Mouse (Mus musculus) forebrain, embryonic 16.5 days (tissue): ENCODE measurements at regions not wholly inside any gene's neighbourhood (a gene's known extent, or its start where the extent isn't known, plus 50 kb on each side); places are given as distances from the start of the nearest gene placed in this dataset.

Source experiments
- ATAC-seq: fragments of 200-750 bp; cut with Nextera tagmentation; 2 replicates; pipeline ENCODE4 v1.8.0; 2017; ENCODE audit warnings: mild to moderate bottlenecking, moderate library complexity
- H3K27ac ChIP-seq: fragments of 300-500 bp; sonication (generic); 2 replicates; pipeline ENCODE4 v1.5.1; 2014; ENCODE audit warnings: low read length, control low read depth
- H3K27me3 ChIP-seq: fragments of 300-500 bp; sonication (generic); replicated peaks from 2 replicates; pipeline ENCODE4 v1.6.1; 2014; ENCODE audit warnings: low read length; ENCODE audit not compliant: control insufficient read depth, insufficient read depth
- H3K36me3 ChIP-seq: fragments of 300-500 bp; sonication (generic); 2 replicates; pipeline ENCODE4 v1.6.1; 2014; ENCODE audit not compliant: control insufficient read depth, insufficient read depth
- H3K4me1 ChIP-seq: fragments of 300-500 bp; sonication (generic); replicated peaks from 2 replicates; pipeline ENCODE4 v1.6.1; 2014; ENCODE audit warnings: low read length; ENCODE audit not compliant: control insufficient read depth, insufficient read depth
- H3K4me2 ChIP-seq: fragments of 300-500 bp; sonication (generic); 2 replicates; pipeline ENCODE4 v1.6.1; 2014; ENCODE audit warnings: mild to moderate bottlenecking, low read length, control low read depth
- H3K4me3 ChIP-seq: fragments of 300-500 bp; sonication (generic); replicated peaks from 2 replicates; pipeline ENCODE4 v1.5.1; 2014; ENCODE audit warnings: mild to moderate bottlenecking, low read length, control low read depth
- H3K9ac ChIP-seq: fragments of 300-500 bp; sonication (generic); replicated peaks from 2 replicates; pipeline ENCODE4 v1.6.1; 2014; ENCODE audit warnings: low read depth, low read length, control low read depth
- H3K9me3 ChIP-seq: fragments of 300-500 bp; sonication (generic); 2 replicates; pipeline ENCODE4 v1.6.1; 2016; ENCODE audit warnings: low read length; ENCODE audit not compliant: control insufficient read depth
- WGBS: fragments of 180-500 bp; shearing (Covaris S2); extraction: QIAGEN DNeasy Blood & Tissue Kit; methylation state at CpG from one replicate; pipeline ENCODE4 v1.1.7; 2014; 5-methylcytosine and 5-hydroxymethylcytosine counted together

- 95% methylated on average over 1 of the region's 1 CpGs for WGBS
- H3K27me3 ChIP-seq: no peaks in the 10 kb centered on the region
- H3K4me2 ChIP-seq: no peak overlapping the region
- H3K9me3 ChIP-seq: no peaks in the 10 kb centered on the region
- H3K27ac ChIP-seq: no peak overlapping the region
- no peaks in the 10 kb centered on the region for H3K36me3 ChIP-seq
- H3K4me3 ChIP-seq: no peak overlapping the region
- no peaks in the 10 kb centered on the region for H3K4me1 ChIP-seq
- H3K9ac ChIP-seq: no peak overlapping the region
- no peak for ATAC-seq
Measured at GRCm38 (mm10) chr12:12486656-12487356, 224.9 kb downstream of the Fam49a start.

GRCm38 (mm10) chr12:12484921-12485680 lies 223.2 kb downstream of the Fam49a start:
- Histone ChIP-seq H3K4me2 (no peak overlapping the region), H3K9me3 (no peaks in the 10 kb centered on the region), H3K9ac (no peak overlapping the region), H3K27me3 (no peaks in the 10 kb centered on the region), H3K4me1 (no peaks in the 10 kb centered on the region), H3K36me3 (no peaks in the 10 kb centered on the region), H3K27ac (no peak overlapping the region), H3K4me3 (no peak overlapping the region)
- WGBS: 79% methylated on average over 9 of the region's 9 CpGs
- no peak for ATAC-seq

- Histone ChIP-seq H3K4me3 (no peak overlapping the region), H3K4me1 (no peaks in the 10 kb centered on the region), H3K27ac (no peak overlapping the region), H3K36me3 (no peaks in the 10 kb centered on the region), H3K9ac (no peak overlapping the region), H3K4me2 (no peak overlapping the region), H3K9me3 (no peaks in the 10 kb centered on the region), H3K27me3 (no peaks in the 10 kb centered on the region)
- WGBS: 97% methylated on average over 2 of the region's 2 CpGs
- ATAC-seq: no peak
Measured at GRCm38 (mm10) chr12:12480451-12480850, 218.5 kb downstream of the Fam49a start.

- Histone ChIP-seq H3K9ac (no peak overlapping the region), H3K36me3 (no peaks in the 10 kb centered on the region), H3K27me3 (no peaks in the 10 kb centered on the region), H3K9me3 (no peaks in the 10 kb centered on the region), H3K4me2 (no peak overlapping the region), H3K4me3 (no peak overlapping the region), H3K4me1 (no peaks in the 10 kb centered on the region), H3K27ac (no peak overlapping the region)
- no peak for ATAC-seq
- 78% methylated on average over 2 of the region's 2 CpGs for WGBS
Measured at GRCm38 (mm10) chr12:12452086-12452485, 190.1 kb downstream of the Fam49a start.

- WGBS: 8% methylated on average over 2 of the region's 2 CpGs
- ATAC-seq: 0 out of 2 replicates have a peak, but pooled peaks have one; percentile 54
- Histone ChIP-seq H3K4me3 (no peak overlapping the region), H3K27ac (no peak overlapping the region), H3K4me1 (no peaks in the 10 kb centered on the region), H3K9ac (no peak overlapping the region), H3K36me3 (no peaks in the 10 kb centered on the region), H3K9me3 (no peaks in the 10 kb centered on the region), H3K4me2 (no peak overlapping the region), H3K27me3 (no peaks in the 10 kb centered on the region)
Measured at GRCm38 (mm10) chr12:12446768-12447167, 184.8 kb downstream of the Fam49a start.

- no peak overlapping the region for H3K27ac ChIP-seq
- H3K4me2 ChIP-seq: no peak overlapping the region
- H3K4me3 ChIP-seq: no peak overlapping the region
- 71% methylated on average over 3 of the region's 3 CpGs for WGBS
- ATAC-seq: no peak
- no peaks in the 10 kb centered on the region for H3K36me3 ChIP-seq
- no peaks in the 10 kb centered on the region for H3K9me3 ChIP-seq
- H3K27me3 ChIP-seq: no peaks in the 10 kb centered on the region
- no peaks in the 10 kb centered on the region for H3K4me1 ChIP-seq
- no peak overlapping the region for H3K9ac ChIP-seq
Measured at GRCm38 (mm10) chr12:12446281-12446680, 184.3 kb downstream of the Fam49a start.

- no peak overlapping the region for H3K4me3 ChIP-seq
- no peaks in the 10 kb centered on the region for H3K36me3 ChIP-seq
- no peak overlapping the region for H3K27ac ChIP-seq
- H3K27me3 ChIP-seq: no peaks in the 10 kb centered on the region
- H3K9me3 ChIP-seq: no peaks in the 10 kb centered on the region
- no peaks in the 10 kb centered on the region for H3K4me1 ChIP-seq
- 92% methylated on average over 4 of the region's 4 CpGs for WGBS
- ATAC-seq: no peak
- H3K9ac ChIP-seq: no peak overlapping the region
- no peak overlapping the region for H3K4me2 ChIP-seq
Measured at GRCm38 (mm10) chr12:12442872-12443271, 180.9 kb downstream of the Fam49a start.

GRCm38 (mm10) chr12:12436379-12436778 lies 174.4 kb downstream of the Fam49a start:
- no peak overlapping the region for H3K4me2 ChIP-seq
- H3K4me1 ChIP-seq: no peaks in the 10 kb centered on the region
- H3K9me3 ChIP-seq: no peaks in the 10 kb centered on the region
- no peak for ATAC-seq
- 96% methylated on average over 1 of the region's 1 CpGs for WGBS
- no peaks in the 10 kb centered on the region for H3K27me3 ChIP-seq
- H3K4me3 ChIP-seq: no peak overlapping the region
- H3K36me3 ChIP-seq: no peaks in the 10 kb centered on the region
- H3K27ac ChIP-seq: no peak overlapping the region
- H3K9ac ChIP-seq: no peak overlapping the region

- 33% methylated on average over 1 of the region's 1 CpGs for WGBS
- Histone ChIP-seq H3K36me3 (no peaks in the 10 kb centered on the region), H3K9me3 (no peaks in the 10 kb centered on the region), H3K27ac (peak overlapping the region; percentile 2; the same call in 1 of the 2 replicates), H3K9ac (no peak overlapping the region), H3K4me3 (no peak overlapping the region), H3K4me1 (no peaks in the 10 kb centered on the region), H3K4me2 (no peak overlapping the region), H3K27me3 (no peaks in the 10 kb centered on the region)
- peak; percentile 75 for ATAC-seq
Measured at GRCm38 (mm10) chr12:12432597-12432996, 170.7 kb downstream of the Fam49a start.
